Mouse (Mus musculus): Measurements from ENCODE around the gene Sirpa.

GRCm38 (mm10) chr2:129605816-129606215 is 13.2 kb downstream of the Sirpa start:
- TF ChIP-seq POLR2A (IDR thresholded peaks at IDR 0.05; ENCODE audit: low read depth, low read length) (no peak), CTCF (conservative IDR thresholded peaks at IDR 0.05; ENCODE audit: insufficient read depth, insufficient read length, low read depth, low read length) (no peak)
